Mouse (Mus musculus) kidney, adult 2 months (tissue): ENCODE measurements around the gene Map4k4.

ENCODE experiments used
- CTCF ChIP-seq: fragments of 200-500 bp; conservative IDR thresholded peaks from 2 replicates; pipeline ENCODE4 v1.5.1; 2011; ENCODE audit warnings: low read depth, mild to moderate bottlenecking, control low read depth, low read length, moderate library complexity, mixed read lengths; ENCODE audit not compliant: insufficient read depth, insufficient read length
- POLR2A ChIP-seq: fragments of 200-500 bp; IDR thresholded peaks from one replicate; pipeline ENCODE4 v1.6.1; 2011; ENCODE audit warnings: low read depth, low read length, control low read depth

- TF ChIP-seq POLR2A (no peak), CTCF (no peak; the same call in 1 of the 2 replicates)
Measured at GRCm38 (mm10) chr1:40002129-40002727, 101.5 kb downstream of the Map4k4 start.
